Mouse (Mus musculus) kidney, postnatal 10 days (tissue): ENCODE measurements at regions not wholly inside any gene's neighbourhood (a gene's known extent, or its start where the extent isn't known, plus 50 kb on each side); places are given as distances from the start of the nearest gene placed in this dataset.

ENCODE experiments used
- DNase-seq: peaks from one replicate; pipeline ENCODE4 v3.0.0; 2021; ENCODE audit warnings: mixed read lengths

DNA sequence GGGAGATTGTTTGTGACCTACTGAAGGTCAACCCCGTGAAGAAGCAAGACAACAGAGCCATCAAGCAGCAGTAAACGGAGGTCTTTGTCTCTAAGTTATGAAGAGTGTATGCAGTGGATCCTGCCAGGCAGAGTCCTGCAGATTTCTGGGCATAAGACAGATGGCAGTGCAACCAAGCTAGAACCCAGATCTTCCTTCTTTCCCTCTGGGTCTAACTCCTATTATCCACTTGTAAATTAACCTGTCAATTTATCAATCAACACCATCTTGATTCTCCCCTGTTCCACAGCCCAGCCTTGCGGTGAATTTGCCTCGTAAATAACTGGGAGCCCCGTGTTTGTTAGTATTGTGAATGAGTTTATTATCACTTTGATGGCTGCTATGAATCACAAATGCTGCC lies 555.7 kb downstream of the Nr2f2 start:
- DNase-seq: peak; percentile 10

DNA sequence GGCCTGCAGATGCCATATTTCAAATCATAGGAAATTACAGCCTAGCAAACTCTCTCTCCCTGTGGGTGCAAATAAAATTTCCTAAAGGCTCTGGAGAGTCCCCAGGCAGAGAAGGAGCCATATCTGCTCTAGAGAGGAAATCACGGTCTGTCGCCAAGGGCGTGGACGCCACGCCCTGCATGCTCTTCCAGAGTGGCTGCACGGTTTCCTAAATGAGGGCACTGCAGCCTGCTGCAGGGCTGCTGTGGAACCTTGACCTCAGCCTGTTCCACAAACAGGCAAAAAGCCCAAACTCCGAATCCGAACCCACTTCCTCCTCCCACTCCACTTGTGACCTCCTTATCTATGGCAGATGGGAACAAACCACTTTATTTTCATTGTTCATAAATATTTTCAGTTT lies 559.3 kb downstream of the Nr2f2 start:
- DNase-seq: peak; percentile 26

DNA sequence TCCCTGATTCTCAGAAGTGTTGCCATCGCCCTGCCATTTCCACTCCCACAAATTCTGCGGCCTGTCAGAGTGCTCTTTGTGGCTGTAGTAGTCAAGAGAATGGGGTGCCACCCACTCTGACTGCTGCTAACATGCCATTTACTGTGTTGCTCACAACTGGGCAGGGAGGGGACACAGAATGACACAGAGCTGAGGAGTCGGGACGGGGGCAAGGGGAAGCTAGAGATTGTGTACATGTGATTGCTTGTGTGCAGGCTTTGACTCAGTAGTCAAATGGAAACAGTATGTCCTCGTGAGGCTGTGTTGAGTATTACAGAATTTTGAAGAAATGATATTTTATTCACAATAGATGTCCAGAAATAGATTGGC lies 595.6 kb downstream of the Nr2f2 start:
- DNase-seq: no peak

DNA sequence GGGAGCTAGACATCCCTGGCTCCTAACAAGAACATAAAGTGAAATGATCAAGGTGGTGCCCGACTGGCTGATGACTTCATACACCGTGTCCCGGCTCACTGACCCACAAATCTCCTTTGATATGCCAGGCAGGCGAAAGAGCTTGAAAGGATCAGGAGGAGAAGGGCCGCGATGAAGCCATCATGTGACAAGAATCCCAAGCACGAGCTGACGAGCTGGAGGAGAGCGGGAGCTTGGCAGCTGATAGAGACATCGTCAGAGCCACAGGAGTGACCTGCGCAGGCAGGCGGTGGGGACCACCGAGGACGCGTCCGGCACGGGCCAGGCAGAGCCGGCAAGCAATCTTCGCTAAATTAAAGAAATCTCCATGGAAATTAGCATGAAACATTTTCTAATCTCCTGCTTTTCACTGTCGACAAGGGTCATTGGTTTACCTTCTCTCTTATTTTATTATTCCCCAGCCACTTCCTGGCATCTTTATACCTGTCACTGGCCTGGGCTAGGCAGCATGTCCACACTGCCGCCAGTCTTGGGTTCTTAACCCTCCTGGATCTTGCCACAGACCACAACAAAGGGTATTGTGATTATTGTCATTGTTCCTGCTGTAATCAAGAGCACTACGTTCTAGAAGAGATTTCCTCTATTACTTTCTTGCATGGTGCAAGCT lies 596.1 kb downstream of the Nr2f2 start:
- DNase-seq: no peak

GRCm38 (mm10) chr7:69766451-69766850 lies 600.1 kb downstream of the Nr2f2 start:
- peak; percentile 17 for DNase-seq

GRCm38 (mm10) chr7:69740495-69740894 lies 626.0 kb downstream of the Nr2f2 start:
- DNase-seq: peak; percentile 11

DNA sequence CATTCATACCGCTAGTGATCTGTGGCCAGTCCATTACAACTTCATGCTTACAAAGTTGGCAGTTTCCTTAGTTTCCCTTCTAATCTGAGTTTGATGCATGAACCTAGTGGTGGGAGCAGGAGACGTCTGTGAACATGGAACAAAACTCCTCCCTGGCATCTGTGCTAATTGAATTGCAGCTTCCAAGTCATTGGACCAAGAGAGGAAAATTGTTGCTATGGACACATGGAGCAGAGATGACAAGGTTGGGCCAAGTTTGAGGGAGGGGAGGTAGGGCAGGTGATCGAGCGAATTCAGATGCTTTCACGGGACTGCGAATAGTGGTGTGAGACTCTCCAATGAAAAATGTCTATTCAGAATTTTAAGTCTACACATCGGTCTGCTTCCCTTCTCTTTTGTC lies 627.5 kb downstream of the Nr2f2 start:
- no peak for DNase-seq

DNA sequence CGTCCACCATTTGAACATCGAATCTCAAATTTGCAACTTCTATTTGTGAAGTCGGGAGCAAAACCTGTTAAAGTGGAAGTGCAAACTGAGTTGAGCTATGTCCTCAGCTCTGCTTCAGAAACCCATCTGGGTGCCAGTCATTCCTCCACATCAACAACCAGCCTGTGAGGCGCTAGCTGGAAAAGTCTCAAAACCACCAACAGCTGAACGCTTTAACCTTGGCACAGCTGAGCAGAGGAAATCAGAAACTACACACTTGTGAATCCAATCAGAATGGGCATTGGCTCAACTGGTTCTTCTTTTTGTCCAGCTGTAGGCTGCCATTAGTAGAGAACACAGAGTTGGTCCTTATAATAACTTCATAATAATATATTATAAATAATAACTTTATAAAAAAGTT lies 651.5 kb downstream of the Nr2f2 start:
- no peak for DNase-seq

GRCm38 (mm10) chr7:69670211-69670610 lies 696.3 kb downstream of the Nr2f2 start:
- no peak for DNase-seq

- peak; percentile 46 for DNase-seq
Observed at GRCm38 (mm10) chr7:69655583-69655982, 711.0 kb downstream of the Nr2f2 start.

- DNase-seq: peak; percentile 20
Observed at GRCm38 (mm10) chr7:69645449-69645848, 721.1 kb downstream of the Nr2f2 start.

DNA sequence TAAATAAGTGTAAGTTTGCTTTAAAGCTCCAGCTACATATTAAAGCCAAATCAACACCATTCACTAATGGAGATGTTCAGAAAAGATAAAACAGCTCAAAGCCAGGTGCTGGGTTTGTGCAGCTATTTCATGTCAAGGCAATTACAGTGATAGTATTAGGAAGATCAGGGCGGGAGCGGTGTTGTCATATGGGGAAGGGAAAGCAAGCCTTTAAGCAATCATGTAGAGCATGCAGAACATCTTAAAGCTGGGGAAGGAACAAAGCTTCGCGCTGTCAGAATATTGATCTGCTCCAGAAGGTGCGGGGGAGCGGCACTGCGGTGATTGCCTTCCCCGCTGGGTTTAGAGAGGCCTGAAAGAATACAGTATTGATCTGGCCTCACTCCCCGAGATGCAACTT lies 724.9 kb downstream of the Nr2f2 start:
- DNase-seq: no peak

DNA sequence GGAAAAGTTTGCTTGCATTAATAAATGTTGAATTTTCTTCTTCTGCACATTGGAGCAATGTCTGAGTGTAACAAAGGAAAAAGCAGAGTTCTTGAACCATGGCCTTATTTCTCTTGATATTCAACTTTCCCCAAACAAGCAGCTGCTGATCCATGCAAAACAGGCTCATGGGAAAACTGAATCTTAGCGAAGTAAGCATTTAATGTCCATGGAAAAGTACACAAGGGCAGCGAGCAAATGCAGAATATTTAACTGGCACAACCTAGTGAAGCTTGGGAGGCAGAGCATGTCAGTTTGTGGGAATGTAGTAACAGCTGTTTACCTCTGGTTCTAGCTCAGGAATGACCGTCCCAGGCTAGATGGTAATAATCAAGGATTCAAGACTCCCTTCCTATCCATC lies 766.7 kb downstream of the Nr2f2 start:
- DNase-seq: peak; percentile 15

DNA sequence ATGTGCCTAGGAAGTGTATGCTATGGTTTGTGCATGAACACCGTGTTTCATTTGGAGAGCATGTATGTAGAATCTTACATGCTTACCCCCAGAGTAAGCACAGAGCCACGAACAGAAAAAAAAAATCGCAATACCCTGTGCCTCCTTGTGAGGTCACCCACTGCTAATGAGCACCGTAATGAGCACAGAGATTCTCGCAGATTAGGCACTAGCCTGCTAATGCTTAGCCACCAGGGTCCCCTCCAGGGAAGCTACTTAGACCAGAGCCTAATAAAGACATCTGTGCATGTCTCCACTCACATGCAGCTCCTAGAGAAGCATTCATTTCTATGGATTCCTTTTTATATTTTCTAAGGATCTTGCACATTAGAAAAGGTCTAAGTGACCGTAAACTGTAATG lies 780.8 kb downstream of the Nr2f2 start:
- DNase-seq: no peak

DNA sequence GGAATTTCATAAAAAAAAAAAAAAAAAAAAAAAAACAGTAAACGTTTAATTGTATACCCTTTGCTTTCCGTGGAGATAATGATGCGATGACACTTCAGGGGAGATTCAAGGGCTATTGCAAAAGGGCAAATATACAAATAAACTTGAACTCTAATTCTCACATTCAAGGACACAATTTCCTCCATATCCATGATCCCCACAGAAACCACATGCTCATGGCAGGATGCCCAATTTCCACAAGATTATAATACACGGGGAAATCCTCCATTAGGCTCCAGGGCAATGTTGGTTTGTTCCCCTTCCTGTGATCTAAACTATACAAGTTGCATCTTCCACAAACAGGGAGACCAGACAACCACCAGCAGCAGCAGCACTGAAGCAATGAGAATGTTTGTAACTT lies 781.4 kb downstream of the Nr2f2 start:
- peak; percentile 10 for DNase-seq

GRCm38 (mm10) chr7:69584516-69584915 lies 782.0 kb downstream of the Nr2f2 start:
- no peak for DNase-seq

DNA sequence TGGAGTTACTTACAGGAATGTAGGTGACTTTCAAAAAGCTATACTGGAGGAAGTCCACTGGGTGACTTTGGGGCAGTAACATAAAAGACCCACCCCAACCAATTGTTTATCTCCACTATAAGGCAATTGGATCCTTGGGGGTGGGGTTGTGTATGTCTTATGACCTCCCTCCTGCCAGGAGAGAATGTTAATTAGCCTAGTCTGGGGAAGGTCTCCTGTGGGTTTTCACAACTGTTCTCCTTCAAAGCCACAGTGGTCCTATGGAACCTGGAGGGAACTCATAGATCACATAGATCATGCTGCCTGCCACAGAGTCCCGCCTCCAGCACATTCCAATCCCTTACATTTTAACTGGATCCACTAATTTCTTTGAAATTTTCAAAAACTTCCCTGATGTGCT lies 782.6 kb downstream of the Nr2f2 start:
- no peak for DNase-seq

DNA sequence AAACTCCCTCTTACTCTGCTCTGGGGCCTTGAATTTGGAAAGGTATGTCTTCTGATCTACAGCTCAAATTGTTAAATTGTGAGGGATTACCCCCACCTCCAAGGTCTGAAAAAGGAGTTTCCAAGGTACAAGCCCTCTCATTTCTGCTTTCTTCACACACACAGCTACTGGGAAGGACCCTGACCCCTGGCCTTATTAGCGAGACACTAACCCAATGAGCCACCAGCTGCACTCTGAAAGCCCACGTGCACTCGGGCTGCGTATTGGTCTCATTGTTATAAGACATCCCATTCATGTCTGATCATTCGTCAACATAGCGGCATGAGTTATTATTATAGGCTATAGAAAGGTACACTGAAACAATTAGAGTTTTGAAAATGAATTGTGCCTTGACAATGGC lies 784.9 kb downstream of the Nr2f2 start:
- DNase-seq: no peak

GRCm38 (mm10) chr7:69578958-69579810 lies 787.4 kb downstream of the Nr2f2 start:
- no peak for DNase-seq

- DNase-seq: no peak
Observed at GRCm38 (mm10) chr7:69577754-69578153, 788.8 kb downstream of the Nr2f2 start.

DNA sequence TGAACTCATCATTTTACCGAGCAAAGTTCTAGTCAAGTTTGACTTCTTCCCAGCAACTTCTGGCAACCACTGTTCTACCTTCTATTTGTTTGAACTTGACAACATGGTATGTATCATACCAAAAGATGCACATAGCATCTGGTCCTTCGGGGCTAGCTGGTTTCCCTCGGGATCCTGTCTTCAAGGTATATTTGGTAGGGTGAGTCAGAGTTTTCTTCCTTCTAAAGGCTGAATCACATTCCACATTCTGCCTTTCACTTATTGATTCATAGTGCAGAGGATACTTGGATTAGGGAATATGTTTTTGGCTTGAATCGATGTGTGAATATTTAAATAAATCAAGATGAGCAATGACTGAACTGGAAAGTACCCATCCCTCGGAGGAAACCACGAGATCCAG lies 789.9 kb downstream of the Nr2f2 start:
- no peak for DNase-seq

GRCm38 (mm10) chr7:69573730-69574129 lies 792.8 kb downstream of the Nr2f2 start:
- peak; percentile 6 for DNase-seq

- DNase-seq: no peak
Observed at GRCm38 (mm10) chr7:69572626-69573394, 793.7 kb downstream of the Nr2f2 start.

GRCm38 (mm10) chr7:69566949-69567348 lies 799.6 kb downstream of the Nr2f2 start:
- no peak for DNase-seq
